Mouse (Mus musculus) embryonic facial prominence, embryonic 15.5 days (tissue): ENCODE data around the gene Gm20388. TPM values are rescaled to one million over a fixed set of nuclear protein-coding genes. Genes with fewer than 3 reads are reported as not detected.
A peak's percentile ranks its signal among the peaks of the same experiment; 100 is the strongest.

Experiments
- ATAC-seq: fragments of 200-750 bp; cut with Nextera tagmentation; 2 replicates; pipeline ENCODE4 v1.8.0; 2017; ENCODE audit warnings: low read depth, moderate TSS enrichment; ENCODE audit not compliant: insufficient number of reproducible peaks, low FRiP score, low TSS enrichment
- H3K27ac ChIP-seq: fragments of 300-500 bp; sonication (generic); replicated peaks from 2 replicates; pipeline ENCODE4 v1.5.1; 2015; ENCODE audit warnings: mild to moderate bottlenecking, inconsistent platforms
- H3K27me3 ChIP-seq: fragments of 300-500 bp; sonication (generic); 2 replicates; pipeline ENCODE4 v1.6.1; 2015; ENCODE audit warnings: inconsistent platforms
- H3K36me3 ChIP-seq: fragments of 300-500 bp; sonication (generic); 2 replicates; pipeline ENCODE4 v1.6.1; 2015; ENCODE audit warnings: mild to moderate bottlenecking, inconsistent platforms
- H3K4me1 ChIP-seq: fragments of 300-500 bp; sonication (generic); 2 replicates; pipeline ENCODE4 v1.6.1; 2015; ENCODE audit warnings: inconsistent platforms
- H3K4me2 ChIP-seq: fragments of 300-500 bp; sonication (generic); replicated peaks from 2 replicates; pipeline ENCODE4 v1.6.1; 2015; ENCODE audit warnings: mild to moderate bottlenecking, inconsistent platforms
- H3K4me3 ChIP-seq: fragments of 300-500 bp; sonication (generic); replicated peaks from 2 replicates; pipeline ENCODE4 v1.5.1; 2015; ENCODE audit warnings: mild to moderate bottlenecking, inconsistent platforms
- H3K9ac ChIP-seq: fragments of 300-500 bp; sonication (generic); 2 replicates; pipeline ENCODE4 v1.6.1; 2015; ENCODE audit warnings: inconsistent platforms
- H3K9me3 ChIP-seq: fragments of 300-500 bp; sonication (generic); replicated peaks from 2 replicates; pipeline ENCODE4 v1.6.1; 2016; ENCODE audit warnings: inconsistent platforms
- WGBS: fragments of 180-500 bp; shearing (Covaris S2); methylation state at CpG from one replicate; pipeline ENCODE4 v1.1.7; 2015; 5-methylcytosine and 5-hydroxymethylcytosine counted together
- polyA plus RNA-seq: library from polyadenylated mRNA; unstranded; fragments of >200 nt; fragmentation: Nextera tagmentation; extraction: Ambion mirVana; gene quantifications from 2 replicates; pipeline ENCODE4 v1.2.1, GENCODE M21; 2015

Gm20388 gene
- polyA plus RNA-seq, 1 experiment from 2014 or later: 8.0 TPM

- WGBS: 46% methylated on average over 22 of the region's 22 CpGs
- H3K4me3 ChIP-seq: no peak overlapping the region
- H3K9me3 ChIP-seq: no peaks in the 10 kb centered on the region
- no peaks in the 10 kb centered on the region for H3K36me3 ChIP-seq
- H3K4me2 ChIP-seq: no peak overlapping the region
- H3K27ac ChIP-seq: no peak overlapping the region
- ATAC-seq: no peak
- H3K9ac ChIP-seq: no peak overlapping the region
- H3K27me3 ChIP-seq: no peaks in the 10 kb centered on the region
- H3K4me1 ChIP-seq: peaks cover 26% of the 10 kb centered on the region
Measured at GRCm38 (mm10) chr8:120693861-120694493, 783.3 kb downstream of the Gm20388 start.

DNA sequence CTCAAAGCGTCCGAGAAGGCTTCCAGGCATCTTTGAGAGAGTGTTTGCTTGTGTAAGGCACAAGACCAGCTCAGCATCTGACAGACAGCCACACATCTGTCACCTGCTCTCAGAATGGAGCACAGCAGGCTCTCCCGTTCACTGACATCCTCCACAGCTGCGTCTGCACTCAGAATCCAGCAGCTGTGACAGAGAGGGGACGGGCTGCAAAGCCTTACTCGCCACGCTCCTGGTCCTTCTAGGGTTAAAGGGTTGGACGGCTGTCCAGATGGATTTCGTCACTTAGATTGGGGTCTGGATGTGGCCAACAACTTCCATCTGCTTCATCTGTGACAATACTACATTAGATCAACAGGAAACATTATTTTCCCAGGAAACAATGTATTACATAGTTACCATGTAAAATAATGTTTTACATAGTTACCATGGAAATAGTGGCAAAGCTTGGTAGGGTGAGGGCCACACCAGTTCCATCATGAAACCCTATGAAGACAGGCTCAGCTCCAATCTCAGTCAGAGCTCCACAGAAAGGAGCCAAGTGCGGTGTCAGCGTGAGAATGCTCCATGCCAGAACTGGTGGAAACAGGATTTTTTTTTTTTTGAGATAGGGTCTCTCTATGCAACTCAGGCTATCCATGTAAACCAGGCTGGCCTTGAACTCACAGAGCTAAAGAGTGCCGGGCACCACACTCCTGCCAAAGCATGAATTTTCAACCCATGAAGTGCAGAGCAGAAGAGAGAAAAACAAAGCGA is 785.9 kb downstream of the Gm20388 start:
- Histone ChIP-seq H3K4me1 (peaks cover 31% of the 10 kb centered on the region), H3K9me3 (no peaks in the 10 kb centered on the region)
- 40% methylated on average over 13 of the region's 13 CpGs for WGBS

GRCm38 (mm10) chr8:120697154-120697978 is 786.7 kb downstream of the Gm20388 start:
- Histone ChIP-seq H3K4me1 (peaks cover 31% of the 10 kb centered on the region), H3K36me3 (no peaks in the 10 kb centered on the region), H3K27ac (no peak overlapping the region), H3K27me3 (no peaks in the 10 kb centered on the region), H3K9ac (no peak overlapping the region), H3K4me2 (no peak overlapping the region), H3K9me3 (no peaks in the 10 kb centered on the region), H3K4me3 (no peak overlapping the region)
- peak; percentile 36 for ATAC-seq
- 68% methylated on average over 17 of the region's 17 CpGs for WGBS

More for the DNA sequence above, 785.9 kb downstream of the Gm20388 start:
- Histone ChIP-seq H3K9ac (no peak overlapping the region), H3K4me3 (no peak overlapping the region), H3K4me2 (no peak overlapping the region), H3K27ac (0 out of 2 replicates have a peak overlapping the region, but pooled peaks have one; percentile 9), H3K27me3 (no peaks in the 10 kb centered on the region), H3K36me3 (no peaks in the 10 kb centered on the region)
- ATAC-seq: no peak

GRCm38 (mm10) chr8:120697979-120698272 is 787.3 kb downstream of the Gm20388 start:
- Histone ChIP-seq H3K4me3 (no peak overlapping the region), H3K4me1 (peaks cover 31% of the 10 kb centered on the region), H3K27ac (no peak overlapping the region), H3K4me2 (no peak overlapping the region), H3K36me3 (no peaks in the 10 kb centered on the region), H3K9me3 (no peaks in the 10 kb centered on the region), H3K9ac (no peak overlapping the region), H3K27me3 (no peaks in the 10 kb centered on the region)
- no peak for ATAC-seq

DNA sequence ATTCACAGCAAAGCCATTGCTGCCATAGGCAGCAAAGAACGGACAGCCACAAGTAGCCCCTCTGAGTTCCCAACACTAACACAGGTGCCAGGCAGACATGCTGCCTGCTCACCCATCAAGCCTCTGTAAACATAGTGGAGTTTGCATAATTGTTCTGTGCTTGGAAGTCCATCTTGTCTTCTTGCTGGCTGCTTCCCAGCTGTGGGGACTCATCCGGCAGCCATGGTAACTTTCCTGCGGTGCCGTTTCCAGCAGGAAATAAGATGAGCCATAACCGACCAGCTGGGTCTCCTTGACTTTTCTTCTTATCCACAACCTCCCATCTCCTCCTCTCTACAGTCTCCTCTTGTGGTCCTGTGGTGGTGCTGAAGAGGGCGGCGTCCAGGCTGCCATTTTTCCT is 787.8 kb downstream of the Gm20388 start:
- no peak for ATAC-seq
- Histone ChIP-seq H3K36me3 (no peaks in the 10 kb centered on the region), H3K27ac (no peak overlapping the region; the same call in 1 of the 2 replicates)

DNA sequence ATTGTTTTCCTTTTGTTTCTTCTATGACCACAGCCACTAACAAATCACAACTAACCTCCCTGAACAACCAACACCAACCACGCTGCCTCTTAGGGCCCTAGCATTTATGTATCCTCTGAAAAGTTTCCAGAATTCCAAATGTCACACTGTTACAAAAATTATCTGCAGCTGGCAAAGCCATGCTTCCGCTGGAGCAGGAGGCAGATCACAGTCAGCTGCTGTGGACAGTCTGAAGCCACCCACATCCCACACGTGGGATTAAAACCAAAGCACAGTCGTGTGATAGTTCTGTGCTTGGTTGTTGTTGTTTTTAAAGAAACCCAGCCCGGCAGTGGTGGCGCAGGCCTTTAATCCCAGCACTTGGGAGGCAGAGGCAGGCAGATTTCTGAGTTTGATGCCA is 788.4 kb downstream of the Gm20388 start:
- ATAC-seq: no peak
- 0 out of 2 replicates have a peak overlapping the region, but pooled peaks have one; percentile 14 for H3K27ac ChIP-seq
- H3K4me1 ChIP-seq: peaks cover 28% of the 10 kb centered on the region

More for the DNA sequence above, 787.8 kb downstream of the Gm20388 start:
- WGBS: 77% methylated on average over 7 of the region's 7 CpGs
- Histone ChIP-seq H3K4me2 (no peak overlapping the region), H3K9me3 (no peaks in the 10 kb centered on the region), H3K4me3 (no peak overlapping the region), H3K27me3 (no peaks in the 10 kb centered on the region), H3K4me1 (peaks cover 31% of the 10 kb centered on the region), H3K9ac (no peak overlapping the region)

GRCm38 (mm10) chr8:120699565-120699964 is 788.9 kb downstream of the Gm20388 start:
- H3K27ac ChIP-seq: 0 out of 2 replicates have a peak overlapping the region, but pooled peaks have one; percentile 14
- H3K9ac ChIP-seq: no peak overlapping the region
- H3K4me1 ChIP-seq: peaks cover 24% of the 10 kb centered on the region; the same call in 1 of the 2 replicates
- no peak for ATAC-seq
- no peaks in the 10 kb centered on the region for H3K9me3 ChIP-seq
- WGBS: 70% methylated on average over 2 of the region's 2 CpGs
- H3K4me2 ChIP-seq: no peak overlapping the region
- 0 out of 2 replicates have a peak, but pooled peaks cover 6% of the 10 kb centered on the region for H3K27me3 ChIP-seq
- no peaks in the 10 kb centered on the region for H3K36me3 ChIP-seq
- H3K4me3 ChIP-seq: no peak overlapping the region

More for the DNA sequence above, 788.4 kb downstream of the Gm20388 start:
- no peak overlapping the region for H3K4me3 ChIP-seq
- 0 out of 2 replicates have a peak, but pooled peaks cover 4% of the 10 kb centered on the region for H3K27me3 ChIP-seq
- H3K9ac ChIP-seq: no peak overlapping the region
- no peaks in the 10 kb centered on the region for H3K9me3 ChIP-seq
- WGBS: 55% methylated on average over 6 of the region's 6 CpGs
- no peaks in the 10 kb centered on the region for H3K36me3 ChIP-seq
- H3K4me2 ChIP-seq: no peak overlapping the region

DNA sequence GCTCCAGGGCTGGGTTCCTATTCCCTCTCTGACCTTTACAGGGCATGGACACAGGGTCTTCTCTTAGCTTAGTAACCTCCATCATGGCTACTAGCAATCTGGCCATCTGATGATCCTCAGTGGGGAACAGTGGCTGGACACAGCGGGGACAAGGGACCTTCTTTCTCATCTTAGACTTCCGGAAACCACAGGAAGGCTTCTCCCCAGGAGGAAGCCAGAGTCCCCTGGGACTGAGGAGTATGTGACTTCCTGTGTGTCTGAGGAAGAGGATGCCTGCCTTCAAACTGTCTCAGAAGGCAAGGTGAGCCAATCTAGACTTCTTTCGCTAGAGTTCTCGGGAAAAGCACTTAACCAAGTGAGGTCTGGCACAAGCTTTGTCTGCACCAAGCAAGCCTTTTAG is 789.4 kb downstream of the Gm20388 start:
- H3K9me3 ChIP-seq: no peaks in the 10 kb centered on the region
- WGBS: 81% methylated on average over 4 of the region's 4 CpGs
- H3K27me3 ChIP-seq: 0 out of 2 replicates have a peak, but pooled peaks cover 6% of the 10 kb centered on the region
- peaks cover 24% of the 10 kb centered on the region; the same call in 1 of the 2 replicates for H3K4me1 ChIP-seq
- H3K4me3 ChIP-seq: no peak overlapping the region
- H3K4me2 ChIP-seq: no peak overlapping the region
- H3K36me3 ChIP-seq: no peaks in the 10 kb centered on the region
- 0 out of 2 replicates have a peak overlapping the region, but pooled peaks have one; percentile 14 for H3K27ac ChIP-seq
- no peak for ATAC-seq
- no peak overlapping the region for H3K9ac ChIP-seq

DNA sequence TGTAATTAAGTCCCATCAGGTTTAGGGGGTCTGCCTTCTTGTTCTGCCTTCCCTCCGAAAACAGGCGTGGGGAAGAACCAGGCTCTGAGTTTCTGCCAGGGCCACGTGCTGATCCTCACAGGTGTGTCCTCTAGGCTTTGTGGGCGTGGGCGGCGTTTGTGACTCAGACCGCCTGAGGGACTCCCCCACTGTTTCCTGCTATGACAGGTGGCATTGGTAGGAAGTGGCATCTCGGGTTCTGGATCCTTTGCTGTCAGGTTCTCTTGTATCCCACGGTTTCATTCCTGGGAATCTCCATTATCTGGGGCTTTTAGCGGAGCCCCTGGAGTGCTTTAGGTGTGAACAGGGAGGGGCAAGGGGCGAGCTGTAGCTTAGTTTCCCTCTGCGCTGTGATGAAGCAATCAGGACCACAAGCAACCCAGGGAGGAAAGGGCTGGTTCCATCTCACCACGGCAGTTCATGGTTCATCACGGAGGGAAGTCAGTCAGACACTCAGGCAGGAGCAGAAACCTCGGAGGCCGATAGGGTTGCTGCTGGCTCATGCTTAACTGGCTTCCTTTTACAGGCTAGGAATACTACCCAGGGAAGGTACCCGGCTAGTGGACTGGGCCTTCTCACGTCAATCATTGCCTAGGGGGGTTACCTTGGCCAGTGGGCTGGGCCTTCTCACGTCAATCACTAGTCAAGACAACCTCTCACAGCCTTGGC is 791.3 kb downstream of the Gm20388 start:
- H3K4me1 ChIP-seq: peaks cover 16% of the 10 kb centered on the region; the same call in 1 of the 2 replicates
- no peak overlapping the region for H3K4me3 ChIP-seq
- H3K4me2 ChIP-seq: no peak overlapping the region
- H3K27ac ChIP-seq: no peak overlapping the region
- 0 out of 2 replicates have a peak, but pooled peaks cover 6% of the 10 kb centered on the region for H3K27me3 ChIP-seq
- WGBS: 54% methylated on average over 19 of the region's 19 CpGs
- H3K9me3 ChIP-seq: no peaks in the 10 kb centered on the region
- H3K9ac ChIP-seq: no peak overlapping the region
- H3K36me3 ChIP-seq: no peaks in the 10 kb centered on the region
- ATAC-seq: no peak

DNA sequence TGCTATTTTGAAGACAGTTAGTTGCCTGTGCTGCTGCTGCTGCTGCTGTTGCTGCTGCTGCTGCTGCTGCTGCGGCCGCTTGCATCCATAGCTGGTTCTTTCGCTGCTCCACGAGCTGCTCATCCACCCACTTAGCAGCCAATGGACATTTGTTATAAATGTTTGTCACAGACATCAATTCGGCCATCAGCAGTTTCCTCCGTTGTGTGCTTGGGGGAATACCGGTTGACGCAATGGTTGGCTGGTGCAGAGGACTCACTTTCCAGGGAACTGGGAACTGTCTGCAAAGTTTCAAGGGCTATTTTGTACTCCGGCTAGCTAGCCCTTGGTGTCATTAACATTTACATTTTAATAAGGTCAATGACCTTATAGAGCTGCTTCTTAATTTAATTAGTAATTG is 793.6 kb downstream of the Gm20388 start:
- Histone ChIP-seq H3K9ac (no peak overlapping the region), H3K4me1 (peaks cover 4% of the 10 kb centered on the region; the same call in 1 of the 2 replicates), H3K27me3 (0 out of 2 replicates have a peak, but pooled peaks cover 6% of the 10 kb centered on the region), H3K4me2 (no peak overlapping the region), H3K36me3 (no peaks in the 10 kb centered on the region), H3K27ac (no peak overlapping the region), H3K4me3 (no peak overlapping the region), H3K9me3 (no peaks in the 10 kb centered on the region)
- WGBS: 81% methylated on average over 9 of the region's 9 CpGs
- no peak for ATAC-seq
